Mouse (Mus musculus) retina, postnatal 1 day (tissue): Measurements from ENCODE around the gene Cd300a.
A peak's percentile ranks its signal among the peaks of the same experiment; 100 is the strongest.

Experiments
- DNase-seq: peaks from one replicate; pipeline ENCODE4 v3.0.0-alpha.2; 2012

Cd300a gene

GRCm38 (mm10) chr11:114912847-114913246 is 23.0 kb downstream of the Cd300a start:
- peak; percentile 84 for DNase-seq

- no peak for DNase-seq
Observed at GRCm38 (mm10) chr11:114914978-114915377, 25.1 kb downstream of the Cd300a start.

DNA sequence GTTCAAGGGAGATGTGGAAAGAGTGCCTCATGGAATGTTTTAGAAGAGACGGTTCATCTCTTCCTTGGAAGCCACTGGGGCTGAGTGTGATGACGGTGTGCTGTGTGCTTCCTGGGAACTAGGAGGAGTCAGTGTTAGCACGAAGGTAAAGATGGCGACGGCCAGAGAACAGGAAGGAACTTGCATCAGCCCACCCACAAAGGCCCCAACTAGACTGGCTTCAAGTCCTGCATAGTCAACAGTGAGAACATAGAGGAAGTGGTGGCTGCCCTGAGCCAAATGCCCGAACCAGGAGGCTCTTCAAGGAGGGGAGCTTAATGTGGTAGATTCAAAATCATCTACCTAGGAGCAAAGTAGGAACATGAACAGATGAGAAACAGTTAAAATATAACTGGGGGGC is 27.3 kb downstream of the Cd300a start:
- no peak for DNase-seq

DNA sequence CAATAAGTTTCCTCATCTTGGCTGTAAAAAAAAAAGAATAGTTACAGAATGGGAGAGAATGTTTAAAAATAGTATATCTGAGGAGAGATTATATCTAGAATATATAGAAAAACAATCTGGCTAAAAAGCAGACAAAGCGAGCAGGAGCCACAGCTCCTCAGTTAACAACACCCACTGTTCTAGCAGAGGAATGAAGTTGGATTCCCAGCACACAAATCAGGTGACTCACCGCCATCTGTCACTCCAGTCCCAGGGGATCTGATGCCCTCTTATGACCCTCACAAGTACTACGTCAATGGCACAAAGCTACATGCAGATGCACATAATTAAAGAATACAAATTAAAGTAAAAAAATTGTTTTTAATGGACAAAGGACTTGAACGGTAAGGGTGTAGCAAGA is 32.6 kb downstream of the Cd300a start:
- DNase-seq: no peak

DNA sequence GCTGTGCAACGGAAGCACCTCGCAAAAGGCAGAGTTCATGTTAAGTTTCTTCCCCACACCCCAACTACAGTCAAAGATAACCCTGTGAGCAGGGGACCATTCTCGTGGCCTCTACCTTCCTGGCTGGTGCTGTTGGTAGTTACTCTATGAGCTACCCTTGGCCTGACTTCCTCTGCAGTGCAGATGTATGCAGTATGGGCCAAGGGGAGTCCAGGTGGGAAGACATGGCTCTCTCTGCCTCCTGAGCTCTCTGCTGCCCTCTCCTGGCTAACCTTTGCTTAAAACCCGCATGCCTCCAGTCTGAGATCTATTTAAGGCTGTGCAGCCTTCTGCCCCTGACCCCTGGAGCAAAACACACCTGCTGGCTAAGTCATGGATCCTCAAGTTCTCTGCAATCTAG is 34.1 kb downstream of the Cd300a start:
- DNase-seq: peak; percentile 44

DNA sequence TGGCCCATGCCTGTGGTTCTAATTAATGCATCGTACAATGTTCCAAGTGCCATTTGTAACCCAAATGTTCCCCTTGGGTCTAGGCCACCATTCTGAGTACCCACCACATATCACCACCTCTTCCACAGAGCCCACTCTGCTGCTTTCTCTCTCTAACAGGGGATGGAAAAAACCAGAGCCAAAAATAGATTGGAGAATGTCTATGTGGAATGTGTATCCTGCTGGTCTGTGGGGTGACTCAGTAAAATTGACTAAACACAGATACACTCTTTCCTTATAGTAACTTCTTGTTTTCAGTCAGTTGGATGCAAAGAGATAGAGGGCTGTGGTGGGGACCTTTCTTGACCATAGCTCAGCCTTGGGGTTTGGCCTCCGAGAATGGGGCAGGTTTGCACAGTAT is 39.7 kb downstream of the Cd300a start:
- no peak for DNase-seq

- no peak for DNase-seq
Observed at GRCm38 (mm10) chr11:114931041-114931440, 41.2 kb downstream of the Cd300a start.

DNA sequence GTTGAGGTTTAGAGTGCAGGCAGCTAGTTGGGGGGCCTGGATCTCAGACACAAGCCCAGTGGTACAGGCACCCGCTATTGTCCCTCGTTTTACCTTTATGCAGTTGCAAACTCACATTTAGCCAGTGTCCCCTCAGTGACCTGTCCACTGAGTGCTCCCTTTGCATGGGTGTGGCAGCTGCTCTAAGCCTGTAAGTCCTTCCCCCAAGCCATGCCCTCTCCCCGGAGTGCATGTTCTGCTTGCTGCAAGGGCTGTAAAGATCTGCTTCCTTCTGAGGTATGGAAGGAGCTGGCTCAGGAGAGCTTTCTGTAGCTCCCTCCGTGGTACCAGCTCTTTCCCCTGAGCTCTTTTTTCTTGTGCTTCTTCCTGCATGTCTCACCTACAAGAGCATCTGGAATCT is 43.8 kb downstream of the Cd300a start:
- DNase-seq: no peak

GRCm38 (mm10) chr11:114934144-114934543 is 44.3 kb downstream of the Cd300a start, which contains the start of gene Cd300lb:
Gene Cd300lb, minus strand, starts transcription at chr11:114934386.
- no peak for DNase-seq
